Mouse (Mus musculus) Patski (cell line): ENCODE data around the gene Schip1. TPM values are rescaled to one million over a fixed set of nuclear protein-coding genes. Genes with fewer than 3 reads are reported as not detected.
A peak's percentile ranks its signal among the peaks of the same experiment; 100 is the strongest.

ENCODE experiments used
- ATAC-seq: fragments of 100-300 bp; one replicate; pipeline ENCODE4 v1.8.0; 2021
- CTCF ChIA-PET: fragments of 350-600 bp; sonication (Branson Sonifier 250); formaldehyde crosslinking; loops from one replicate; lab custom pipeline; 2022; ENCODE audit warnings: inconsistent platforms; lab: Charles Lee
- POLR2A ChIA-PET: fragments of 350-600 bp; sonication (Branson Sonifier 250); formaldehyde crosslinking; loops from one replicate; lab custom pipeline; 2022; ENCODE audit warnings: antibody characterized with exemption, inconsistent platforms; lab: Charles Lee
- DNase-seq: peaks from one replicate; pipeline ENCODE4 v3.0.0-alpha.2; 2011; ENCODE audit warnings: low read depth, low spot score
- H3K27me3 ChIP-seq: fragments of 371-371 bp; one replicate; pipeline ENCODE4 v1.5.1; 2021
- CTCF ChIP-seq: fragments of 100-300 bp; IDR thresholded peaks from one replicate; pipeline ENCODE4 v1.5.1; 2021
- in situ Hi-C: fragments of 300-500 bp; cut with MboI; formaldehyde crosslinking; loops from 3 replicates; pipeline ENCODE4 v1.11.1; 2018; ENCODE audit warnings: low pct_unique_long_range_greater_than_20kb, mixed read lengths
- polyA plus RNA-seq: library from polyadenylated mRNA; unstranded; gene quantifications from one replicate; pipeline ENCODE4 v1.2.3, GENCODE M21; 2021

Schip1 gene
- polyA plus RNA-seq, 1 experiment from 2014 or later = 61.6 TPM

DNA sequence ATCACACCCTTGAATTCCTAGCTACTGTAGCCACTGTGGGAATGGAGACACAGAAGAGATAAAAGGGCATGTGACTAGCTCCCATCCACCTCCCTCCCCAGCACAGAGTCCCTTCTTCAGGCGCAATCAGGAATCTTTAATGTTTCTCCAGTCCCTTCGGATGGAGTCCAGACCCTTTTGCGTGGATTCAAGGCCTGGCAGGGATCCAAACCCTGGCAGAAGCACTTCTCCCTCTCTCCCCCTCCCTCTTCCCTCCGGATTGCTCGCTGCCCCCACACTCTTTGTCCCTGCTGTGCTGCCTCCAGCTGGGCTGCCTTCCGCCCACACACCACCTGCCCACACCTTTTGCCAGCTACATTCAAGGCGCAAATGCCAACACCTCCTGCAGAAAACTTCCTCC lies 511.8 kb downstream of the Schip1 start:
- no peaks in the 10 kb centered on the region for H3K27me3 ChIP-seq
- no peak for TF ChIP-seq CTCF
- ChIA-PET POLR2A (interaction anchor here (1.3 kb wide), 2 partner anchors 9 to 29 kb away, joined by 4 to 5 read pairs; no protein-coding TSS in a partner anchor), CTCF (interaction anchor here (0.9 to 2.4 kb wide), 6 partner anchors 9 to 39 kb away, joined by 3 to 14 read pairs (median 4); no protein-coding TSS in a partner anchor)
- ATAC-seq = no peak
- no peak for DNase-seq
- in situ Hi-C loops = no loop called here

DNA sequence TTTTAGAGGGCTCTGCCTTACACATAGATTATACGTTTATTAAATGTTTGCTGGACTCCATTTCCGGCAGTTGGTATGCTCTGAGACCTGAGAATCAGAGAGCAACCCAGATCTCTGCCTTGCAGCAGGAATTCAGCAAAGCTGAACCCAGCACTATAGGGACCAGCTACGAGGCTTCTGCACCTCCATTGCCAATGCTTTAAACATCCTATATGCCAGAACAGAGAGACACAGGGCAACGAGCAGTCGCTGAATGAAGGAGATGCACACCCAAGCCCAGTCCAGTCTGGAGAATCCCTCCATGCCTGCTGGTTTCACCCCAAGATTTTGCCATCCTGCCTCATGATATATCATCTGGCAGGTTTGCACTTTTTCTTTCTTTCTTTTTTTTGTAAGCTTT lies 512.3 kb downstream of the Schip1 start:
- in situ Hi-C loops = no loop called here
- no peaks in the 10 kb centered on the region for H3K27me3 ChIP-seq
- POLR2A ChIA-PET = interaction anchor here (1.3 kb wide), 1 partner anchor 8 kb away, joined by 5 read pairs; no protein-coding TSS in a partner anchor
- DNase-seq = no peak
- TF ChIP-seq CTCF = no peak
- no peak for ATAC-seq
- CTCF ChIA-PET = interaction anchor here (1.7 to 2.4 kb wide), 3 partner anchors 9 to 39 kb away, joined by 3 to 14 read pairs (median 6); no protein-coding TSS in a partner anchor

DNA sequence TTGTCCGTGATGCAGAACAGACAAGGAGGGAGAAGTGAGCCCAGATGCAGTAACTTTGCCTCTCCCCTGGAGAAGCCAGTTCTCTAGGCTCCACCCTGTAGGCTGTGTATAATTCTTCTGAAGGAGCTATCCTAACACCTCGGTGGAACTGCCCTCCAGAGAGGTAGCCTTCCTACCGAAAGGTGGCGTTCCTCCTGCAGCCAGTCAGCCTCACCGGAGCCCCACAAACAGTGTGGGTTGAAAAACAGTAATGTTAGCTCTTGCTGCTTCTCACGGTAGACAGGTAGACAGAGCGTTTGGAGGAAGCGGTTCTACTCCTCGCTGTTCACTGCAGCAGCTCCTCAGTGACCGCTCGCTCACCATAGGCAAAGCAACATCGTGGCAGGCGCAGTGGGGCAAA lies 517.0 kb downstream of the Schip1 start:
- in situ Hi-C loops = no loop called here
- CTCF ChIA-PET = interaction anchor here (0.9 to 1.9 kb wide), 9 partner anchors 11 to 163 kb away, joined by 3 to 8 read pairs (median 4); no protein-coding TSS in a partner anchor
- no peak for DNase-seq

DNA sequence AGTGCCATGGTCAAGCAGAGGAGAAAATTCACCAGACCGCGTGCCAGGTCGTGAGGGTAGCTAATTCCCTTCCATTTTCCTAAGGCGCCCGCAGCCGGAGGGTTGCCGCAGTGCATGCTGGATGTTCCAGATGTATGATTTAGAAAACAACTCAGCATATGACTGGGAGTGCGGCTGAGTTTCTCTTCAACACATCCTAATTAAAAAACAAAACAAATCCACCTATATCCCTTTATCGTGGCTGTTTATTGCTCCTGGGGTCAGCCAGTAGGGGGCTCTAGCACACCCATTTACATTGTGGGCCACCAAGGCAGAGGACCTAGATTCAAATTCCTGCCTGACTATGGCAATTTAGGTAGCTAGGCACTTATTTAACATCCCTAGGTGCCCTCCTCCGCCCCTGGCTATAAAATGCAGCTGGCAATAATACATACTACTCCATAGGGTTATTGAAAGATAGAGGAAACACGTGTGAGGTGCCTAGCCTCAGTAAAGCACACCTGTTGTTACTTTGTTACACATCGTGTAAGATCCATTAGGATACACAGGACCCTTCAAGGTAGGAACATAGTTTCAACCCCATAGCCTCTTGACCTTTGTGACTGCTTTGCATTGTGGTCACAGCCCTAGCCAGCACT lies 517.6 kb downstream of the Schip1 start:
- H3K27me3 ChIP-seq = no peaks in the 10 kb centered on the region
- ChIA-PET POLR2A (interaction anchor here (0.6 to 0.8 kb wide), 4 partner anchors 14 to 1587 kb away, joined by 4 to 5 read pairs (median 4); no protein-coding TSS in a partner anchor), CTCF (interaction anchor here (0.9 to 1.9 kb wide), 9 partner anchors 8 to 162 kb away, joined by 3 to 8 read pairs (median 4); no protein-coding TSS in a partner anchor)
- peak; percentile 81 for TF ChIP-seq CTCF
- in situ Hi-C loops = no loop called here
- peak; percentile 38 for ATAC-seq
- no peak for DNase-seq

More for the DNA sequence above, 517.0 kb downstream of the Schip1 start:
- no peaks in the 10 kb centered on the region for H3K27me3 ChIP-seq
- POLR2A ChIA-PET = interaction anchor here (0.6 to 0.8 kb wide), 3 partner anchors 13 to 1587 kb away, joined by 4 to 5 read pairs (median 4); no protein-coding TSS in a partner anchor
- no peak for TF ChIP-seq CTCF
- ATAC-seq = no peak

DNA sequence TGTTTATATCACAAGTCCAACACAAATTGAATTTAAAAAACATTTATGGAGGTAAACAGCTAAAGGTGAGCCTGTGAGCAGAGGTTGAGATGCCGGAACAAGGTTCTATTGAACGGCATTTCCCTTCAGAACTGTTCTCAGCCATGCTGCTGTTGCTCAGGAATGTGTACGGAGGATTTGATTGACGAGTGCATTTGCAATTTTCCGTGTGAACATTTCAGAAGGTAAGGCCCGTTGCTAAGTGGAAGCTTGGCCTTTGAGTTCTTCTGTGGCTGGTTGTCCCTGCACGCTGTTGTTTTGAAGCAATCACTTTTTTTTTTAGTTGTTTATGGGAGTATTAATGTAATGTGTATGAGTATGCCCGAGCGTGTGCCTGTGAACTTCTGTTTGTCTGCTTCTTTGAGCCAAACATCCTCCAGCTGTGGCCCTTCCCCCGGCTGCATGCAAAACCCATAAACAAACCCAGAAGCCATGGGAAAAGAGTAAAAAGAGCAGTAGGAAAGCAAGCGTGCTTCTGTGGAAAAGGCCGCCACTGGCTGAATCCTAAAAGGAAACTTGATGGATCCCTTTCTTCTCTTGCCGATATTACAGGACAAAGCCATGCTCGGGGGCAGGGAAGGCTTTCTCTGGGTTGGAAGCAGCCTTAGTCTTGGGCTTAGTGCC lies 518.6 kb downstream of the Schip1 start:
- in situ Hi-C loops = no loop called here
- no peaks in the 10 kb centered on the region for H3K27me3 ChIP-seq
- no peak for ATAC-seq
- ChIA-PET POLR2A (interaction anchor here (0.6 kb wide), 1 partner anchor 59 kb away, joined by 3 read pairs; no protein-coding TSS in a partner anchor), CTCF (interaction anchor here (0.7 to 1.2 kb wide), 2 partner anchors 9 to 12 kb away, joined by 3 to 4 read pairs; no protein-coding TSS in a partner anchor)
- TF ChIP-seq CTCF = no peak
- DNase-seq = no peak

DNA sequence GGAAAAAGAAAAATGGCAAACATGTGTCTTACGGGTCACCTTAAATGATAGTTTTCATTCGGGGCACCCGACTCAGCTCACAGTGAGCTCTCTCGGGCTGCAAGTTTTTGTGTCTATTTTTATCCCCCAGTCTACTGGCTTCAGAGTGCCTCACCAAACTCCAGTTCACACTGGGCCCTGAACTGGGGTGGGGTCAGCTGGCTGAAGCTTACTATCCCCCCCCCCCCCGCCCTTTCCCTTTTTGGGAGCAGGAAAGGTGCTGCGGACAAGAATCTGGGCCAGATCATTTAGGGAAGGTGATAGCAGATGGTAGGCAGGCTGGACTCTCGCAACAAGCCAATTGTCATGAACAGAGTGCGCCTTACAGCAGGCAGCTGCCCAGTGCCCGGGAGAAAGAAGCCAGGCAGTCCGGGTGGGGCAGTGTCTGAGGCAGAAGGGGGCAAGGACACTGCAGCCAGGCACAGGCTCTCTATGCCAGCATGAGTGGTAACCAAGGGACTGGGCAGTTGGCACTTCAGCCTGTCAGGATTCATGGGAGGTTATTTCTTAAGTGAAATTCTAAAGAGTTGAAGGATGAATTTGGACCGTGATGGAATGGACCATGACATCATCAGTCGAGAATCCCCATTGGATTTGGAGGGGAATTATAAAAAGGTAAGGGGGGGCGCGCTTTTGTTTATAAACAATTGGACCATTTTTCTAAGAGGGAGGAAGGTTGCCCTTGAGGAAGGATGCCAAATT lies 519.3 kb downstream of the Schip1 start:
- no peak for DNase-seq
- in situ Hi-C loops = no loop called here
- no peaks in the 10 kb centered on the region for H3K27me3 ChIP-seq
- ChIA-PET CTCF (interaction anchor here (0.7 to 1.7 kb wide), 4 partner anchors 9 to 178 kb away, joined by 3 read pairs; no protein-coding TSS in a partner anchor), POLR2A (interaction anchor here (0.6 to 0.7 kb wide), 2 partner anchors 10 to 59 kb away, joined by 3 to 5 read pairs; no protein-coding TSS in a partner anchor)
- peak; percentile 24 for ATAC-seq
- no peak for TF ChIP-seq CTCF

DNA sequence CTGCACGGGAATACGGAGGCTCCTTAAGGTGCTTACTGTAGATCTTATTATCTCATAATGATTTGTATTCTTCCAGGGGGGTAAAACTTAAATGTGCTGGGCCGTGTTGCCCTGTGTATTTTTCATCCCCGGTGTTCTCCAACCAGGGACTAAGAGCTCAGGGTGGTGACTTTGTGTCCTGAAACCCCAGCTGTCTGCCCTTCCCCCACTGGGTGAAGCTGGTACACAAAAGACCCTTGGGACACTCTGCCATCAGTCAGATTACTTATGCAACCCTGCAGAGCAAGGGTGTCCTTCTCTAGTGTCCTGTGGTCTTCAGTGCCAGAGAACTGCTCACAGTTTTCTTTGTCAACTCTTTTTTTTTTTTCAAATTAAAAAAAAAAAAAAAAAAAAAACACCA lies 520.6 kb downstream of the Schip1 start:
- in situ Hi-C loops = no loop called here
- TF ChIP-seq CTCF = no peak
- DNase-seq (no peak), ATAC-seq (no peak)
- POLR2A ChIA-PET = interaction anchor here (0.7 to 1.8 kb wide), 2 partner anchors 9 to 89 kb away, joined by 4 to 5 read pairs; no protein-coding TSS in a partner anchor
- no peaks in the 10 kb centered on the region for H3K27me3 ChIP-seq
- CTCF ChIA-PET = interaction anchor here (1.2 to 1.7 kb wide), 4 partner anchors 9 to 12 kb away, joined by 3 read pairs; no protein-coding TSS in a partner anchor

DNA sequence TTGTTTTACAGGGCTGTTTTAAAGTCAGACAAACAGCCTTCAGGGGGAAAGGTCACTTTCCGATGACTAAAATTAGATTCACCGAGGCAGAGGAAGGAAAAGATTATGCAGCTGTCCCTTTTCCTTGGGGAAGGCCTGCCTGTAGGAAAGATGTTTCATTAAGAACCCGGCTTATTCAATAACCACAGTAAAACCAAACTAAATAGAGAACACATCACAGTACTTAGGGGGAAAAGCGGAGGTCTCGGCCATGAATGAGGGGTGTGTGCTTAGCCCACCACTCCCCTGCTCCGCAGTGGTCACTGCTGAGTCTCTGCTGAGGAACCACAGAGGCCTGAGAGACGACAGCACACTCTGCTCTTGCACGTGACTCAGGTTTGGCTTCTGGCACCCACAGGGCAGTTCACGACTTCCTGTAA lies 522.1 kb downstream of the Schip1 start:
- DNase-seq (no peak), ATAC-seq (no peak)
- CTCF ChIA-PET = no interaction called here
- H3K27me3 ChIP-seq = no peaks in the 10 kb centered on the region
- POLR2A ChIA-PET = no interaction called here
- TF ChIP-seq CTCF = no peak
- in situ Hi-C loops = no loop called here

DNA sequence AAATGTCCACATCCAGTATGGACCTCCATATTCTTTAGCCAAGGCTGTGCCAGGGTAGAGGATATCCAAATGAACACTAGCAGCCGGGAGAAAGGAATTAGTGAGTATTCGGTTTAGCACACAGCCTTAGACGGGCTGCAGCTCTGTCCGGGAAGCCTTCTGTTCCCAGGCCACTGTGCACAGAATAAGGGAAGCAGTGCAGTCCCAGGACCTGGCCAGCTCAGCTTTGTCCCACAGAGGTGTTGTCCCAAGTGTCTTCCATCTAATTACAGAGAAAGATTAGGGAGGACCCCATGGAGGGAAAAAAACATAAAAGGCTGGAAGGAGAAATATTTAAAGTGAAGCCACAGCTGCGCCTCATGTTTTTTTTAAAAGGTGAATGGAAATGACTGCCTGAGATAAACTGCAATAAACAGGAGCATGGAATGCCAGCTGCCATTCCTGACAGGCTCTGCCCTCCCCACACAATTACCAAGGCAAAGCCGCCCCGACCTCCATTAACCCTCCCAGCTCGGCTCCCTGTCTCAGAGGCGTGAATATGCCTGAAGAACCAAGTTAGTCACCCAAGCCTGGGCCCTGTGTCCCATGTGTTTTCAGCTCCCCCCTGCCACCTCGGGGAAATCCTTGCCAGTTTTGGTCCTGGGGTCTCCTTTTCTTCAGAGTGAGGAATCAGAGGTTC lies 523.1 kb downstream of the Schip1 start:
- no peaks in the 10 kb centered on the region for H3K27me3 ChIP-seq
- DNase-seq (no peak), ATAC-seq (no peak)
- in situ Hi-C loops = no loop called here
- ChIA-PET CTCF (interaction anchor here (1.8 kb wide), 1 partner anchor 13 kb away, joined by 5 read pairs; no protein-coding TSS in a partner anchor), POLR2A (no interaction called here)
- TF ChIP-seq CTCF = no peak
